Mouse (Mus musculus) embryonic facial prominence, embryonic 10.5 days (tissue): ENCODE data around the gene Kbtbd4. TPM values are rescaled to one million over a fixed set of nuclear protein-coding genes. Genes with fewer than 3 reads are reported as not detected.
A peak's percentile ranks its signal among the peaks of the same experiment; 100 is the strongest.

Source experiments
- DNase-seq: peaks from one replicate; pipeline ENCODE4 v3.0.0-alpha.2; 2017; ENCODE audit warnings: low spot score
- H3K27ac ChIP-seq: fragments of 300-500 bp; sonication (generic); replicated peaks from 2 replicates; pipeline ENCODE4 v1.5.1; 2016; ENCODE audit warnings: mild to moderate bottlenecking
- H3K27me3 ChIP-seq: fragments of 300-500 bp; sonication (generic); replicated peaks from 2 replicates; pipeline ENCODE4 v1.6.1; 2016; ENCODE audit warnings: low read depth, mild to moderate bottlenecking; ENCODE audit not compliant: poor library complexity, severe bottlenecking
- H3K36me3 ChIP-seq: fragments of 300-500 bp; sonication (generic); replicated peaks from 2 replicates; pipeline ENCODE4 v1.6.1; 2016; ENCODE audit warnings: mild to moderate bottlenecking, moderate library complexity
- H3K4me1 ChIP-seq: fragments of 300-500 bp; sonication (generic); 2 replicates; pipeline ENCODE4 v1.6.1; 2016
- H3K4me3 ChIP-seq: fragments of 300-500 bp; sonication (generic); 2 replicates; pipeline ENCODE4 v1.5.1; 2016; ENCODE audit warnings: mild to moderate bottlenecking, moderate library complexity
- H3K9me3 ChIP-seq: fragments of 300-500 bp; sonication (generic); 2 replicates; pipeline ENCODE4 v1.6.1; 2016; ENCODE audit warnings: mild to moderate bottlenecking
- WGBS: fragments of 180-500 bp; shearing (Covaris S2); methylation state at CpG from one replicate; pipeline ENCODE4 v1.1.7; 2016; 5-methylcytosine and 5-hydroxymethylcytosine counted together
- polyA plus RNA-seq: library from polyadenylated mRNA; unstranded; fragments of >200 nt; fragmentation: Nextera tagmentation; extraction: Ambion mirVana; gene quantifications from 2 replicates; pipeline ENCODE4 v1.2.1, GENCODE M21; 2016

Gene Kbtbd4
- polyA plus RNA-seq, 1 experiment from 2014 or later: 58.1 TPM

DNA sequence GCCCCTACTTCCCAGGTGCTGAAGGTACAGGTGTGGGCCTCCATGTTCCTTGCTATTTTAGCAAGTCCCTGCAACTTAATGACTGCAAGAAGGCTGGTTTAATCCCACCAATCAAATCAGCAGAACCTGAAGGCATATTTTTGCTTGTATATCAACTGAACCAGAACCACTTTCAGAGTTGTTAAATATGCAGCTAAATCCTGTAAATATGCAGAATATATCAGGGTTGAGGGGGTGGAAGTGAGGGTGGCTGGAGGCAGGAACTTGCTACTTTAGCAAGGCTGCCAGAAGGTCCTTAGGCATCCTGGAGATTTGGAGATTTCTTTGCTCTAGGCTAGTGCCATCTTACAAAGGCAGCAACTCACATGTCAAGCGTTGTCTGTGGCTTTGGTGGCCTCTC lies 11.0 kb downstream of the Kbtbd4 start:
- 76% methylated on average over 1 of the region's 1 CpGs for WGBS
- Histone ChIP-seq H3K4me1 (peaks cover 33% of the 10 kb centered on the region), H3K36me3 (peaks cover 48% of the 10 kb centered on the region), H3K27ac (no peak overlapping the region), H3K4me3 (peak overlapping the region; percentile 66; the same call in 1 of the 2 replicates), H3K27me3 (no peaks in the 10 kb centered on the region), H3K9me3 (no peaks in the 10 kb centered on the region)
- DNase-seq: no peak

DNA sequence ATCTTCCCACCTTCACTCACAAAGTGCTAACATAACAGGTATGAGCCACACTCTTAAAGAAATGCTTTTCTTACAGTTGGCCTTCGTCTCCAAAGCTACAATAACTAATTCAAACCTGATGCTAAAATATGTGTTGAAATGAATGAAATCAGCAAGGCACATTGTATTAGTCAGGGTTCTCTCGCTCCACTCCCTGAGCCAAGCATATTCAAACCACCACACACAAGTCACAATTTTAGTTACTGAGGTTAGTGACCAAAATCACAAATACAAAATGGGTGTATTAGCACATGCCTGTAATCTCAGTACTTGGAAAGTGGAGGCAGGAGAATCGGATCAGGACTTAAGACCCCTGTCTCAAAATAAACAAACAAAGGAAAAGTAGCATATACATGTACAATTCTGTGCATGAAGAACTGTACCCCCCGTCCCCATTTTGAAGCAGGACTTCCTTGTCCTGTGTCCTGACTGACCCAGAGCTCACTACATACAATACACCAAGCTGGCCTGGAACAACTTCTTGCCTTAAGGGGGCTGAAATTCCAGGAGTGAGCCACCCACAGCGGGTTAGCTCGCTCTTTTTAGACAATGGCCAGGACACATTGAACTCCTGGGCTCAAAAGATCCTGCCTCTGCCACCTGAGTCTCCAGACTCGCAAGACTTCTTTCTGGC lies 12.2 kb downstream of the Kbtbd4 start:
- WGBS: 31% methylated on average over 7 of the region's 7 CpGs
- peak overlapping the region; percentile 66 for H3K4me3 ChIP-seq
- H3K9me3 ChIP-seq: no peaks in the 10 kb centered on the region
- peaks cover 33% of the 10 kb centered on the region for H3K4me1 ChIP-seq
- H3K27me3 ChIP-seq: no peaks in the 10 kb centered on the region
- no peak for DNase-seq
- peak overlapping the region; percentile 96 for H3K27ac ChIP-seq
- H3K36me3 ChIP-seq: peaks cover 36% of the 10 kb centered on the region

DNA sequence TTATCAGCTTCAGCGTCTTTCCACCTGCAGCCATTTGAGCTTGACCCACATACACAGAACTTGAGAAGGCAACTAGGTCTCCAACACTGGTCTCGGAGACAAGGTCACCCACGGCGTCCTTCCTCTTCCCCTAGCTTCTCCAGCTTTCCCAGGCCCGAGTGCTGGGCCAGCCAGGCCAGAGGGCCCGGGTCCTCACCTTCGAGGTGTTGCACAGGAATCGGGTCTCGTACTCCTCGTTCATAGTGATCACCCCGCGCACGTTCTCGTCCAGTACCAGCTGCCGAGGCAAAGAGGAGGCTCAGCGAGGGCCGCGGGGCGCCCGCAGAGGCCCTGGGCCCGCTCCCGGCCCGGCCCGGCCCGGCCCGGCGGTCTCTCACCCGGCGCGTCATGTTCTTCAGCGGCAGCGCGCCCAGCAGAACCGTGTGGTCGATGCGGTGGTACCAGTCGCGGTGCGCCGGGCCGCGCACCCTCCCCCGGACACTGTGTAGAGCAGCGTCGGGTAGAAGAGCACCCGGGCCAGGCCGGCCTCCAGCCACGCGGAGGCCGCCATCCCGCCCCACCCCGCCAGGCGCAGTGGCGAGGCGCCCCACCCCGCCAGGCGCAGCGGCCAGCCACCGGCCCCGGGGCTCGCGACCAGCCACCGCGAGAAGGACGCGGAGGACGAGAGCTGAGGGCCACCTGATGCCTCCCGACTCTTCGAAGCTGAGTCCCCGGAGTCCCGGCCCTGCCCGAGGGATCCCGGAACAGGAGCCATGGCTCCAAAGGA lies 12.9 kb downstream of the Kbtbd4 start:
- under 1% methylated on average over 73 of the region's 73 CpGs for WGBS
- peak overlapping the region; percentile 66 for H3K4me3 ChIP-seq
- H3K9me3 ChIP-seq: no peaks in the 10 kb centered on the region
- peak overlapping the region; percentile 96 for H3K27ac ChIP-seq
- peaks cover 29% of the 10 kb centered on the region for H3K36me3 ChIP-seq
- peak; percentile 84 for DNase-seq
- peaks cover 33% of the 10 kb centered on the region for H3K4me1 ChIP-seq
- no peaks in the 10 kb centered on the region for H3K27me3 ChIP-seq

DNA sequence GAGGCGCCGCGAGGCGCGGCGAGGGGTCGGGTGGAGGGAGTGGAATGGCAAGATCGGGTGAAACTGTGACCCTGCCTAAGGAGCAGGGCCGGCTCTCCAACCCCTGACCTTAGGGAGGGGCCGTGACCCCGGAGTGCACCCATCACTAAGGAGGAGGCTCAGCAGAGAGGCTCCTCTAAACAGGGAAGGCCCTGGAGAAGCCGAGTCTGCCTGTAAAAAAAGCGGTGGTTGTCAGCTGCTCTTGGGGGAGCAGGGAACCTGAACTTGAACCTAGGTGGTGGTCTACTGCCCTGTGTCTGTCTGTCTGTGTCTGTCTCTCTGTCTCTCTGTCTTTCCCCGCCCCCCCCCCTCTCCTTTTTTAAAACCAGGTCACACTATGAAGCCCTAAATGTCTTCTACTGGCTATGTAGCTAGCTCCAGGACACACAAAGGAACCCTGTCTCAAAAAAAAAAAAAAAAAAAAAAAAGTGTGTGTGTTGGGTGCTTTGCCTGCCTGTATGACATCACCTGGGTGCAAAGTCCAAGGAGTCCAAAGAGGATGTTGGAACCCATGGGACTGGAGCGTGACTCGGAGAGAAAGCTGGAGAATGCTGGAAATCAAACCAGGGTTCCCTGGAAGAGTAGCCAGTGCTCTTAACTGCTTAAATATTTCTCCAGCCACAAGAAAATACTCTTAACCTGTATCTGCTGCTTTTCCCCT lies 13.6 kb downstream of the Kbtbd4 start:
- H3K4me1 ChIP-seq: peaks cover 33% of the 10 kb centered on the region
- no peak for DNase-seq
- H3K27ac ChIP-seq: peak overlapping the region; percentile 96
- no peaks in the 10 kb centered on the region for H3K27me3 ChIP-seq
- 11% methylated on average over 16 of the region's 16 CpGs for WGBS
- H3K4me3 ChIP-seq: peak overlapping the region; percentile 66
- H3K36me3 ChIP-seq: peaks cover 22% of the 10 kb centered on the region
- no peaks in the 10 kb centered on the region for H3K9me3 ChIP-seq

DNA sequence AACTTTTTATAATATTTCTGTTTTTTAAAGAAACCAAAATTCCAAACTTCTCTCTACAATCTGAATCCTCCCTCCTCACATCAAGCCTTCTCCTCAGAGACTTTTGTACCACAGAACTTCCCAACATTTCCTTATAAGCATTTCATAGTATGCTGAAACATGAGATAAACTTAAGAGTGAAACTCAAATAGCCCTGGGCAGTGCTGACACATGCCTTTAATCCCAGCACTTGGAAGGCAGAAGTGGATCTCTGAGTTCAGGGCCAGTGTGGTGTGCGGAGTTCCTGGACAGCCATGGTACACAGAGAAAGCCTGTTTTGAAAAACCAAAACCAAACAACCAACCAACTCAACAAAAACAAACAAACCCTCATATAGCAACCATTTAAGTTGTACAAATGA lies 16.6 kb downstream of the Kbtbd4 start:
- peaks cover 24% of the 10 kb centered on the region for H3K4me1 ChIP-seq
- H3K27ac ChIP-seq: no peak overlapping the region
- H3K27me3 ChIP-seq: 0 out of 2 replicates have a peak, but pooled peaks cover 6% of the 10 kb centered on the region
- no peaks in the 10 kb centered on the region for H3K9me3 ChIP-seq
- 70% methylated on average over 1 of the region's 1 CpGs for WGBS
- H3K4me3 ChIP-seq: no peak overlapping the region
- no peak for DNase-seq
- no peaks in the 10 kb centered on the region for H3K36me3 ChIP-seq

DNA sequence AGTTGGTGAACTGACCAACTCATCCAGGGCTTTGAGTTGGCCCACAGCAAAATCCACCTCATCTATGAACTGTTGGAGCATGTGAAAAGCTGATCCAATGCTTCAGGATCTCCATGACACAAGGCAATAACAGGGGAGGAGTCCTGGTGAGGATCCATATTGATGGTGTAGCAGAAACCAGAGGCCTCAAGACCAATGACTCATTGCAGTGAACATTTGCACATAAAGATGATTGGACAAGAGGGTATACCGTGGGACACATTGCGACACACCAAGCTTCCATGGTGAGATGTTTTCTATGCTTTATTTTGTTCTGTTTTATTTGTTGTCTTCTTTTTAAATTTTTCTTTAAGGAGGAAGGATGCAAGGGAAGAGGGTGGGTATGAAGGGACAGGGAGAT lies 18.1 kb downstream of the Kbtbd4 start:
- Histone ChIP-seq H3K27me3 (0 out of 2 replicates have a peak, but pooled peaks cover 6% of the 10 kb centered on the region), H3K4me1 (peaks cover 10% of the 10 kb centered on the region), H3K36me3 (no peaks in the 10 kb centered on the region), H3K9me3 (no peaks in the 10 kb centered on the region), H3K4me3 (no peak overlapping the region), H3K27ac (no peak overlapping the region)
- WGBS: 97% methylated on average over 2 of the region's 2 CpGs
- no peak for DNase-seq

DNA sequence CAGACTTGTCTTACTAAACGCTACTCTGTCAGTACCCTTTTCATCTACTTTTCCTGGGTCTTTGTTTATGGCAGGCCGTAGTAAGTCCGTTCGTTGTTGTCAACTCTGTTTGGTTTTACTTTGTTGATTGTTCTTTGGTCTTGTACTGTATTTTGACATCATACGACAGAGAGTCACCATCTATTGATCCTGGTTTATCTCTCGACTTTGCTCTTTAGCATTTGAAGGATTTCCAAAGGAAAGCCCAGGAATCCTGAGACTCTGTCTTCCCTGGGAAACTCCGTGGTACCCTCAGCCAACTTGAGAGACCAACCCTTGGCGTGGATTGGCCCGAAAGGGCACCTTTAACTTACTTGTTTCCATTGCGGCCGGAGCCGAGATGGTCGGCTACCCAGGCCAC lies 24.0 kb downstream of the Kbtbd4 start:
- H3K27ac ChIP-seq: no peak overlapping the region
- 87% methylated on average over 13 of the region's 13 CpGs for WGBS
- H3K4me1 ChIP-seq: no peaks in the 10 kb centered on the region
- no peaks in the 10 kb centered on the region for H3K9me3 ChIP-seq
- H3K27me3 ChIP-seq: peaks cover 19% of the 10 kb centered on the region; the same call in 1 of the 2 replicates
- H3K36me3 ChIP-seq: no peaks in the 10 kb centered on the region
- no peak overlapping the region for H3K4me3 ChIP-seq
- no peak for DNase-seq

DNA sequence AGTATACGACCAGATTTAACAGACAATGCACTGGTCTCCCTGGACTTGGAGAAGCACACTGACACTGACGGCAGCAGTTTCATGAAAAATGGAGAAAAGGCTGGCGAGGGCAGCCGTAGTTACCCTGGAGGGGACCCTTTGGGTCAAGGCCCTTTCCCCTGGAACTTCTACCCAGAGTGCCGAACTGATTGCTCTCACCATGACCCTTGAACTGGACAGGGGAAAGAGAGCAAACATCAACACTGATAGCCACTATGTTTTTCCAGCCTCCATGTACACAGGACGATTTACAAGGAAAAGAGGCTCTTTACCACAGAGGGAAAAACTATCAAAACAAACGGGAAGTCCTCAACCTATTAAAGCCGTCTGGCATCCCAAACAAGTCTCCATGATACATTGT lies 27.3 kb downstream of the Kbtbd4 start:
- H3K9me3 ChIP-seq: no peaks in the 10 kb centered on the region
- 70% methylated on average over 8 of the region's 8 CpGs for WGBS
- H3K27me3 ChIP-seq: peaks cover 14% of the 10 kb centered on the region; the same call in 1 of the 2 replicates
- no peak overlapping the region for H3K27ac ChIP-seq
- no peak for DNase-seq
- no peak overlapping the region for H3K4me3 ChIP-seq
- no peaks in the 10 kb centered on the region for H3K4me1 ChIP-seq
- no peaks in the 10 kb centered on the region for H3K36me3 ChIP-seq

DNA sequence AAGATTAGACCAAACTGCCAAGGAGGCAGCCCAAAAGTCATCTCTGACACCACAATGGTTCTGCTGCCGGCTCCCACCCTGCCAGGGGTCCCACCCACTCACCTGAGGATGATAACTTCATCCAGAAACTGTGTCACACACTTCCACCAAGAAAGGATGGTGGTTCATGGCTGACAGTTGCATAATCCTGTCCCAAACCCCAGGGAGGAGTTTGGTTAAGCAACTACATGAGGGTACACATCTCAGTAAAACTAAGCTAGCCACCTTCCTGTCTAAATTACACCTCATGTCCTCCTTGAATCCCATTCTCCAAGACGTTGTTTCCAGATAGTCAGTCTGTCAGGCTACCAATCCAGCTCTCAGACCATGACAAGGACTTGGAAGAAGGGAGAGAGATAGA lies 27.7 kb downstream of the Kbtbd4 start:
- no peaks in the 10 kb centered on the region for H3K9me3 ChIP-seq
- H3K4me1 ChIP-seq: no peaks in the 10 kb centered on the region
- H3K27me3 ChIP-seq: peaks cover 14% of the 10 kb centered on the region; the same call in 1 of the 2 replicates
- H3K4me3 ChIP-seq: no peak overlapping the region
- no peaks in the 10 kb centered on the region for H3K36me3 ChIP-seq
- no peak for DNase-seq
- 73% methylated on average over 2 of the region's 2 CpGs for WGBS
- H3K27ac ChIP-seq: no peak overlapping the region

DNA sequence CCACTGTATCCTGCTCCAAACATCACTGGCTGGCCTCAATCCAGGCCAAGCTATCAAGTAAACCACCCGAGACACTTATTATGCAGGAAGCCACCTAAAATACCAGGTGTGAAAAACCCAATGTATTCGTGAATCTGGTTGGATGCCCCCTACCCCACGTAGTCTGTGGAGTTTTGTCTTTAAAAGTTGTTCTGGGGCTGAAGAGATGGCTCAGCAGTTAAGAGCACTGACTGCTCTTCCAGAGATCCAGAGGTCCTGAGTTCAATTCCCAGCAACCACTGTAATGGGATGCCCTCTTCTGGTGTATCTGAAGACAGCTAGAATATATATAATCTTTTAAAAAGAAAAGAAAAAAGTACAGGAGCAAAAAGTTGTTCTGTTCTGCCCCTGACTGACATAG lies 33.8 kb downstream of the Kbtbd4 start:
- Histone ChIP-seq H3K4me1 (peaks cover 23% of the 10 kb centered on the region), H3K9me3 (no peaks in the 10 kb centered on the region), H3K27me3 (no peaks in the 10 kb centered on the region), H3K36me3 (peaks cover 6% of the 10 kb centered on the region; the same call in 1 of the 2 replicates), H3K27ac (no peak overlapping the region), H3K4me3 (no peak overlapping the region)
- 66% methylated on average over 3 of the region's 3 CpGs for WGBS
- no peak for DNase-seq

DNA sequence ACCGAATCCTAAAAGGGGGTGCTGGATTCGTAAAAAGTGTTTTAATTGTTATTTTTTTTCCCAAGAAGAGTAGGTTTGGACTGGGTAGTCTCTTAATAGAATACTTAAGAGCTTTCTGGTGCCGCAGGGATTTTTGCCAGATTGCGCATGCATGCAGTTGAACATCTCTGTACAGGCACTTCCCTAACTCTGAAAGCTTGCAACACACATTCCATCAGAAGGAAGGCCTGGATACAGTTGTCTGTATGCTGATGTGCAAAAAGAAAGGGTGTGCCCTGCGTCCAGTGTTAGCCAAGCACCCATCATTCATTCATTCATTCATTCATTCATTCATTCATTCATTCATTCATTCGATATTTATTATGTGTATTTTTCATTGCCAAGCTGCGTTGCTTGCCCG lies 35.2 kb downstream of the Kbtbd4 start:
- Histone ChIP-seq H3K27me3 (no peaks in the 10 kb centered on the region), H3K36me3 (peaks cover 11% of the 10 kb centered on the region; the same call in 1 of the 2 replicates), H3K27ac (peak overlapping the region; percentile 98), H3K9me3 (no peaks in the 10 kb centered on the region), H3K4me1 (peaks cover 23% of the 10 kb centered on the region), H3K4me3 (peak overlapping the region; percentile 87)
- no peak for DNase-seq
- WGBS: 54% methylated on average over 8 of the region's 8 CpGs
